Mouse (Mus musculus) activated CD4-positive, CD25-positive, alpha-beta regulatory T cell (primary cell): ENCODE measurements around the gene Pnpla7. TPM values are rescaled to one million over a fixed set of nuclear protein-coding genes. Genes with fewer than 3 reads are reported as not detected.

Experiments used
- polyA plus RNA-seq, 2 experiments: library from polyadenylated mRNA; unstranded; fragments of 100-300 nt; shearing (Covaris generic); gene quantifications; one replicate each; pipeline ENCODE4 v1.2.1; 2017

Gene Pnpla7
- polyA plus RNA-seq: 10 to 100 TPM; 59.0 to 76.4 TPM

GRCm38 (mm10) chr2:24975704-24976297, at the start of gene Pnpla7:
Gene Pnpla7 (plus strand): TSS chr2:24976033.

GRCm38 (mm10) chr2:24935057-24935796, 40.6 kb upstream of the Pnpla7 start, which contains the start of gene Arrdc1:
Gene Arrdc1 (minus strand): TSS chr2:24935252.

GRCm38 (mm10) chr2:24949421-24950188, 26.2 kb upstream of the Pnpla7 start, which contains the start of gene Zmynd19:
Gene Zmynd19 (plus strand): TSS chr2:24949792.

GRCm38 (mm10) chr2:24962304-24963000, 13.4 kb upstream of the Pnpla7 start, which contains the start of gene Dph7:
Gene Dph7 (plus strand): TSS chr2:24962400.

GRCm38 (mm10) chr2:24974906-24975703, 728 bp upstream of the Pnpla7 start, which contains the start of gene Mrpl41:
Gene Mrpl41 (minus strand): TSS chr2:24975098.

GRCm38 (mm10) chr2:25054221-25055067, 78.6 kb downstream of the Pnpla7 start, which contains the start of gene Nsmf:
Gene Nsmf (plus strand): TSS chr2:25054355.

GRCm38 (mm10) chr2:25080076-25080475, 104.2 kb downstream of the Pnpla7 start, which contains the start of gene Entpd8:
Gene Entpd8 (plus strand): TSS chr2:25080304.

GRCm38 (mm10) chr2:25095109-25095850, 119.4 kb downstream of the Pnpla7 start, which contains the start of gene Noxa1:
Gene Noxa1 (minus strand): TSS chr2:25095149.

Other genes with a start within 250 kb of the Pnpla7 start
- gene Cacna1b, start 212.9 kb upstream of the Pnpla7 start, polyA plus RNA-seq: under 1 TPM; 0.11 to 0.14 TPM
- 10 to 100 TPM; 41.9 to 42.5 TPM for gene Ehmt1, start 56.4 kb upstream of the Pnpla7 start, polyA plus RNA-seq
- 100 to 1,000 TPM; 190 to 251 TPM for gene Arrdc1, start 40.8 kb upstream of the Pnpla7 start, polyA plus RNA-seq
- 10 to 100 TPM; 19.8 to 33.2 TPM for gene Zmynd19, start 26.2 kb upstream of the Pnpla7 start, polyA plus RNA-seq
- gene Dph7, start 13.6 kb upstream of the Pnpla7 start, polyA plus RNA-seq: 10 to 100 TPM; 23.9 to 30.5 TPM
- gene Mrpl41, start 935 bp upstream of the Pnpla7 start, polyA plus RNA-seq: 100 to 1,000 TPM in 1 of 2 experiments, 10 to 100 TPM in 1; 80.0 to 119 TPM
- 10 to 100 TPM; 31.8 to 38.7 TPM for gene Nsmf, start 78.3 kb downstream of the Pnpla7 start, polyA plus RNA-seq
- not detected for gene Entpd8, start 104.3 kb downstream of the Pnpla7 start, polyA plus RNA-seq
- gene Noxa1, start 119.1 kb downstream of the Pnpla7 start, polyA plus RNA-seq: 1 to 10 TPM; 1.3 to 1.4 TPM
- gene Nrarp, start 204.7 kb downstream of the Pnpla7 start, polyA plus RNA-seq: 1 to 10 TPM; 3.6 to 4.7 TPM
- gene Tor4a, start 220.9 kb downstream of the Pnpla7 start, polyA plus RNA-seq: 100 to 1,000 TPM in 1 of 2 experiments, 10 to 100 TPM in 1; 82.2 to 121 TPM
- gene Nelfb, start 235.5 kb downstream of the Pnpla7 start, polyA plus RNA-seq: 100 to 1,000 TPM; 104 to 121 TPM
- not detected for gene Stpg3, start 238.6 kb downstream of the Pnpla7 start, polyA plus RNA-seq
- under 1 TPM in 1 of 2 experiments, not detected in 1; 0.44 TPM for gene Fam166a, start 242.7 kb downstream of the Pnpla7 start, polyA plus RNA-seq
- 100 to 1,000 TPM; 153 to 167 TPM for gene Tubb4b, start 248.7 kb downstream of the Pnpla7 start, polyA plus RNA-seq